ENCODE assay signal across 29 mouse cellular contexts in the genomic region with DNA sequence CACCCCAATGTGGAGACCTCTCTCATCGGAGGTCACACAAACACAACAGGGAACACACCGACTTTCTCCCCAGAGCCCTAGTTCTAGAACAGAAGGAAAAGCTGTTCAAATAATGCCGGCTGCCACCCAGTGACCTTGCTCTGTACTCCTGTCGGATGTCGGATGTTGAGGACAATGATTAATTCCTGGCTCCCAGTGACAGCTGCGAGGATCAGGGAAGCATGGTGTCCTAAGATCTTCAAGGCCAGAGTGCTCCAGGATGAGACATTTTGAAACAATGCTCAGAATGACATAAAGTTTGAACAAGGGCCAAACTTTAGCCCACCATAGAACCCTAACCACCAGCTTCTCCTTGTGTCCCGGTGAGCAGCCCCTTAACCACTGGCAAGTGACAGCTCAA. TPM values are rescaled to one million over a fixed set of nuclear protein-coding genes. Genes with fewer than 3 reads are reported as not detected.
DNase-seq lines count a peak whose midpoint lies in the region; ATAC-seq and TF ChIP-seq lines count a peak whose summit lies in the region.
"Had no signal": no experiment of that assay in that cellular context is flagged by ENCODE, and none has a peak within 500 bp of the region (broad histone marks: within the 10 kb centered on the region; RNA-seq: fewer than 3 reads in every experiment).

No protein-coding gene starts in this region.

- ATAC-seq in hindbrain, embryonic 11.5 days (ENCODE audit: low FRiP score), result no peak
- no peak for ATAC-seq in hindbrain, postnatal 0 days
- ATAC-seq in midbrain, embryonic 11.5 days (ENCODE audit: low FRiP score), result 0 out of 2 replicates have a peak, but pooled peaks have one; percentile 31
- ATAC-seq in midbrain, postnatal 0 days (ENCODE audit: low FRiP score), result no peak
- ATAC-seq: inflammation-experienced regulatory T-cells, adult 6 months; midbrain, embryonic 15.5 days had no signal

- DNase-seq in hindbrain, embryonic 11.5 days (ENCODE audit: low spot score), result peak; percentile 3
- no peak for DNase-seq in hindbrain, postnatal 0 days (ENCODE audit: low spot score)
- DNase-seq in midbrain, embryonic 11.5 days (ENCODE audit: low spot score, missing footprints), result peak; percentile 81
- no peak for DNase-seq in midbrain, postnatal 0 days (ENCODE audit: low spot score)
- DNase-seq in adrenal gland, postnatal 25 days, result peak; percentile 31
- DNase-seq in cerebellum, adult 18-20 months, result no peak
- no peak for DNase-seq in c-Kit-positive CD71-positive TER-119-positive erythroid progenitor cells, embryonic 14.5 days (ENCODE audit: low spot score)
- DNase-seq: B cell, adult 2 months; cerebellum, adult 9-11 months; gastrocnemius, postnatal 25 days; heart, adult 2 months; layer of hippocampus, postnatal 36 days; lung, adult 18-20 months; lung, postnatal 14 days; right cerebral cortex, postnatal 4 days; thymus, postnatal 25 days had no signal

- no peak overlapping the region for H3K4me3 ChIP-seq in hindbrain, embryonic 11.5 days (ENCODE audit: low read depth, low read length)
- no peak overlapping the region for H3K4me3 ChIP-seq in hindbrain, postnatal 0 days (ENCODE audit: low read length)
- no peak overlapping the region for H3K4me3 ChIP-seq in midbrain, embryonic 11.5 days (ENCODE audit: low read depth, low read length)
- H3K4me3 ChIP-seq in midbrain, postnatal 0 days (ENCODE audit: low read depth, low read length), result no peak overlapping the region
- H3K4me3 ChIP-seq in myocyte, result no peak overlapping the region
- H3K4me3 ChIP-seq: forebrain, embryonic 12.5 days; heart, adult 2 months; layer of hippocampus, adult 2 months; midbrain, embryonic 15.5 days had no signal

- H3K27ac ChIP-seq in hindbrain, embryonic 11.5 days (ENCODE audit: low read depth, low read length), result no peak overlapping the region
- no peak overlapping the region for H3K27ac ChIP-seq in hindbrain, postnatal 0 days
- H3K27ac ChIP-seq in midbrain, embryonic 11.5 days (ENCODE audit: low read depth, low read length), result no peak overlapping the region
- no peak overlapping the region for H3K27ac ChIP-seq in midbrain, postnatal 0 days (ENCODE audit: low read depth, low read length)
- H3K27ac ChIP-seq: forebrain, embryonic 12.5 days; heart, adult 2 months; layer of hippocampus, adult 2 months; midbrain, embryonic 15.5 days had no signal

- no peaks in the 10 kb centered on the region for H3K36me3 ChIP-seq in hindbrain, embryonic 11.5 days (ENCODE audit: control insufficient read depth, insufficient read depth, low read length)
- H3K36me3 ChIP-seq in hindbrain, postnatal 0 days (ENCODE audit: insufficient read depth, low read length), result no peaks in the 10 kb centered on the region
- H3K36me3 ChIP-seq in midbrain, embryonic 11.5 days (ENCODE audit: control insufficient read depth, insufficient read depth, low read length), result no peaks in the 10 kb centered on the region
- no peaks in the 10 kb centered on the region for H3K36me3 ChIP-seq in midbrain, postnatal 0 days (ENCODE audit: insufficient read depth, low read length)
- H3K36me3 ChIP-seq in myocyte (ENCODE audit: control insufficient read depth, insufficient read depth), result no peaks in the 10 kb centered on the region
- H3K36me3 ChIP-seq: forebrain, embryonic 12.5 days; midbrain, embryonic 15.5 days had no signal

- no peak overlapping the region for H3K9ac ChIP-seq in hindbrain, embryonic 11.5 days (ENCODE audit: low read depth, low read length)
- H3K9ac ChIP-seq in hindbrain, postnatal 0 days (replicated peaks; ENCODE audit: low read length), result no peak overlapping the region
- H3K9ac ChIP-seq in midbrain, embryonic 11.5 days (ENCODE audit: low read length), result no peak overlapping the region
- no peak overlapping the region for H3K9ac ChIP-seq in midbrain, postnatal 0 days (replicated peaks; ENCODE audit: low read length, poor library complexity, severe bottlenecking)
- H3K9ac ChIP-seq: forebrain, embryonic 12.5 days; midbrain, embryonic 15.5 days had no signal

- no peak for TF ChIP-seq POLR2A in myocyte (IDR thresholded peaks at IDR 0.05; ENCODE audit: insufficient read length, low read depth)

- WGBS in hindbrain, embryonic 11.5 days, result 59% methylated on average over 7 of the region's 7 CpGs
- WGBS in hindbrain, postnatal 0 days, result 58% methylated on average over 7 of the region's 7 CpGs
- 69% methylated on average over 7 of the region's 7 CpGs for WGBS in midbrain, embryonic 11.5 days
- WGBS in midbrain, postnatal 0 days, result 64% methylated on average over 7 of the region's 7 CpGs

- no peaks in the 10 kb centered on the region for H3K79me2 ChIP-seq in myocyte (ENCODE audit: control insufficient read depth, insufficient read depth)

- H3K4me1 ChIP-seq in hindbrain, embryonic 11.5 days (replicated peaks; ENCODE audit: control insufficient read depth, insufficient read depth, low read length), result no peaks in the 10 kb centered on the region
- H3K4me1 ChIP-seq in hindbrain, postnatal 0 days (ENCODE audit: insufficient read depth, low read length), result no peaks in the 10 kb centered on the region
- H3K4me1 ChIP-seq in midbrain, embryonic 11.5 days (ENCODE audit: control insufficient read depth, insufficient read depth, low read length), result no peaks in the 10 kb centered on the region
- no peaks in the 10 kb centered on the region for H3K4me1 ChIP-seq in midbrain, postnatal 0 days (ENCODE audit: insufficient read depth, low read length)
- H3K4me1 ChIP-seq: forebrain, embryonic 12.5 days; midbrain, embryonic 15.5 days had no signal

- H3K27me3 ChIP-seq in hindbrain, embryonic 11.5 days (ENCODE audit: control insufficient read depth, insufficient read depth, low read length), result no peaks in the 10 kb centered on the region
- no peaks in the 10 kb centered on the region for H3K27me3 ChIP-seq in hindbrain, postnatal 0 days (ENCODE audit: insufficient read depth, low read length)
- no peaks in the 10 kb centered on the region for H3K27me3 ChIP-seq in midbrain, embryonic 11.5 days (ENCODE audit: control insufficient read depth, insufficient read depth, low read length)
- no peaks in the 10 kb centered on the region for H3K27me3 ChIP-seq in midbrain, postnatal 0 days (ENCODE audit: insufficient read depth, low read length)
- H3K27me3 ChIP-seq in myocyte (ENCODE audit: control insufficient read depth, insufficient read depth, insufficient read length), result no peaks in the 10 kb centered on the region
- H3K27me3 ChIP-seq: forebrain, embryonic 12.5 days; midbrain, embryonic 15.5 days had no signal

- no peak for TF ChIP-seq CTCF in hindbrain, postnatal 0 days (IDR thresholded peaks at IDR 0.05; ENCODE audit: low read depth)
- TF ChIP-seq CTCF in midbrain, postnatal 0 days (IDR thresholded peaks at IDR 0.05), result no peak

- H3K9me3 ChIP-seq in hindbrain, embryonic 11.5 days (ENCODE audit: control insufficient read depth, low read length), result no peaks in the 10 kb centered on the region
- no peaks in the 10 kb centered on the region for H3K9me3 ChIP-seq in hindbrain, postnatal 0 days (ENCODE audit: low read length)
- H3K9me3 ChIP-seq in midbrain, embryonic 11.5 days (ENCODE audit: control insufficient read depth, low read length), result no peaks in the 10 kb centered on the region
- H3K9me3 ChIP-seq in midbrain, postnatal 0 days (ENCODE audit: low read length), result no peaks in the 10 kb centered on the region
- H3K9me3 ChIP-seq: forebrain, embryonic 12.5 days; midbrain, embryonic 15.5 days had no signal

- H3ac ChIP-seq in myocyte (ENCODE audit: control insufficient read depth, insufficient read length), result no peak overlapping the region

- no peak overlapping the region for H3K4me2 ChIP-seq in hindbrain, embryonic 11.5 days (replicated peaks; ENCODE audit: low read depth, low read length)
- H3K4me2 ChIP-seq in hindbrain, postnatal 0 days (ENCODE audit: low read depth, low read length), result no peak overlapping the region
- no peak overlapping the region for H3K4me2 ChIP-seq in midbrain, embryonic 11.5 days
- no peak overlapping the region for H3K4me2 ChIP-seq in midbrain, postnatal 0 days (ENCODE audit: low read depth, low read length, poor library complexity, severe bottlenecking)
- no peak overlapping the region for H3K4me2 ChIP-seq in myocyte (ENCODE audit: low read depth)
- H3K4me2 ChIP-seq: forebrain, embryonic 12.5 days; midbrain, embryonic 15.5 days had no signal

RNA-seq across cellular contexts. Expression of a gene that starts 8.3 kb away (rescaled TPM):
- not detected in 2 replicates for polyA plus RNA-seq in hindbrain, embryonic 11.5 days (2014; fragmentation: Nextera tagmentation; extraction: Ambion mirVana)
- total RNA-seq in hindbrain, postnatal 0 days (2014; rRNA removed), result not detected in 2 replicates
- polyA plus RNA-seq in hindbrain, postnatal 0 days (2015; fragmentation: Nextera tagmentation; extraction: Ambion mirVana), result not detected in 2 replicates
- not detected in 2 replicates for polyA plus RNA-seq in midbrain, embryonic 11.5 days (2014; fragmentation: Nextera tagmentation; extraction: Ambion mirVana)
- total RNA-seq in midbrain, postnatal 0 days (2014; rRNA removed), result not detected in 2 replicates
- not detected in 2 replicates for polyA plus RNA-seq in midbrain, postnatal 0 days (2015; fragmentation: Nextera tagmentation; extraction: Ambion mirVana)
- not detected in 2 replicates for total RNA-seq in adrenal gland, postnatal 25 days (2021)
- not detected for polyA plus RNA-seq in myocyte (2012; fragmentation: generic; extraction: Trizol)
- total RNA-seq: gastrocnemius, postnatal 25 days; heart, adult 2 months; hematopoietic stem cell, adult 5-6 weeks; layer of hippocampus, adult 2 months; layer of hippocampus, postnatal 36 days; left cerebral cortex, postnatal 14 days; megakaryocyte, adult 5-6 weeks had no signal
- polyA plus RNA-seq: cortical plate, adult 2 months; forebrain, embryonic 12.5 days; heart, adult 2 months; heart, embryonic 14.5 days; inflammation-experienced regulatory T-cells, adult 6 months; kidney, embryonic 16.5 days; limb, embryonic 14.5 days; midbrain, embryonic 15.5 days; stomach, embryonic 16.5 days had no signal

RNA-seq across cellular contexts. Expression of a gene that starts 11.1 kb away (rescaled TPM):
- not detected in 2 replicates for polyA plus RNA-seq in hindbrain, embryonic 11.5 days (2014; fragmentation: Nextera tagmentation; extraction: Ambion mirVana)
- total RNA-seq in hindbrain, postnatal 0 days (2014; rRNA removed), result not detected in 2 replicates
- polyA plus RNA-seq in hindbrain, postnatal 0 days (2015; fragmentation: Nextera tagmentation; extraction: Ambion mirVana), result not detected in 2 replicates
- not detected in 2 replicates for polyA plus RNA-seq in midbrain, embryonic 11.5 days (2014; fragmentation: Nextera tagmentation; extraction: Ambion mirVana)
- total RNA-seq in midbrain, postnatal 0 days (2014; rRNA removed), result not detected in 2 replicates
- not detected in 2 replicates for polyA plus RNA-seq in midbrain, postnatal 0 days (2015; fragmentation: Nextera tagmentation; extraction: Ambion mirVana)
- not detected in 2 replicates for total RNA-seq in adrenal gland, postnatal 25 days (2021)
- not detected for polyA plus RNA-seq in myocyte (2012; fragmentation: generic; extraction: Trizol)
- total RNA-seq: gastrocnemius, postnatal 25 days; heart, adult 2 months; hematopoietic stem cell, adult 5-6 weeks; layer of hippocampus, adult 2 months; layer of hippocampus, postnatal 36 days; left cerebral cortex, postnatal 14 days; megakaryocyte, adult 5-6 weeks had no signal
- polyA plus RNA-seq: cortical plate, adult 2 months; forebrain, embryonic 12.5 days; heart, adult 2 months; heart, embryonic 14.5 days; inflammation-experienced regulatory T-cells, adult 6 months; kidney, embryonic 16.5 days; limb, embryonic 14.5 days; midbrain, embryonic 15.5 days had no signal

RNA-seq across cellular contexts. Expression of a gene that starts 30.0 kb away (rescaled TPM):
- 0.42 TPM in 1 of 2 replicates, not detected in the other for polyA plus RNA-seq in hindbrain, embryonic 11.5 days (2014; fragmentation: Nextera tagmentation; extraction: Ambion mirVana)
- not detected in 2 replicates for total RNA-seq in hindbrain, postnatal 0 days (2014; rRNA removed)
- not detected in 2 replicates for polyA plus RNA-seq in hindbrain, postnatal 0 days (2015; fragmentation: Nextera tagmentation; extraction: Ambion mirVana)
- not detected in 2 replicates for polyA plus RNA-seq in midbrain, embryonic 11.5 days (2014; fragmentation: Nextera tagmentation; extraction: Ambion mirVana)
- total RNA-seq in midbrain, postnatal 0 days (2014; rRNA removed), result not detected in 2 replicates
- polyA plus RNA-seq in midbrain, postnatal 0 days (2015; fragmentation: Nextera tagmentation; extraction: Ambion mirVana), result not detected in 2 replicates
- 0.39 and 3.9 TPM in 2 replicates for total RNA-seq in adrenal gland, postnatal 25 days (2021)
- 0.20 TPM for polyA plus RNA-seq in myocyte (2012; fragmentation: generic; extraction: Trizol)
- total RNA-seq: gastrocnemius, postnatal 25 days; heart, adult 2 months; hematopoietic stem cell, adult 5-6 weeks; layer of hippocampus, adult 2 months; layer of hippocampus, postnatal 36 days; left cerebral cortex, postnatal 14 days; megakaryocyte, adult 5-6 weeks had no signal
- polyA plus RNA-seq: cortical plate, adult 2 months; forebrain, embryonic 12.5 days; heart, adult 2 months; inflammation-experienced regulatory T-cells, adult 6 months; midbrain, embryonic 15.5 days had no signal

RNA-seq across cellular contexts. Expression of a gene that starts 55.8 kb away (rescaled TPM):
- 0.15 TPM in 1 of 2 replicates, not detected in the other for polyA plus RNA-seq in hindbrain, embryonic 11.5 days (2014; fragmentation: Nextera tagmentation; extraction: Ambion mirVana)
- not detected in 2 replicates for total RNA-seq in hindbrain, postnatal 0 days (2014; rRNA removed)
- polyA plus RNA-seq in hindbrain, postnatal 0 days (2015; fragmentation: Nextera tagmentation; extraction: Ambion mirVana), result 0.16 TPM in 1 of 2 replicates, not detected in the other
- polyA plus RNA-seq in midbrain, embryonic 11.5 days (2014; fragmentation: Nextera tagmentation; extraction: Ambion mirVana), result not detected in 2 replicates
- total RNA-seq in midbrain, postnatal 0 days (2014; rRNA removed), result not detected in 2 replicates
- 0.04 TPM in 1 of 2 replicates, not detected in the other for polyA plus RNA-seq in midbrain, postnatal 0 days (2015; fragmentation: Nextera tagmentation; extraction: Ambion mirVana)
- total RNA-seq in adrenal gland, postnatal 25 days (2021), result 0.36 and 2.9 TPM in 2 replicates
- polyA plus RNA-seq in myocyte (2012; fragmentation: generic; extraction: Trizol), result not detected
- total RNA-seq: gastrocnemius, postnatal 25 days; heart, adult 2 months; hematopoietic stem cell, adult 5-6 weeks; layer of hippocampus, postnatal 36 days; left cerebral cortex, postnatal 14 days; megakaryocyte, adult 5-6 weeks had no signal
- polyA plus RNA-seq: forebrain, embryonic 12.5 days; heart, adult 2 months; heart, embryonic 14.5 days; inflammation-experienced regulatory T-cells, adult 6 months; limb, embryonic 14.5 days had no signal

Comparison
In these comparisons a context has a peak if more than half of its experiments do, and no peak if none do; other contexts are left out.
1. DNase-seq: peak in hindbrain, embryonic 11.5 days (single experiment), midbrain, embryonic 11.5 days (single experiment) and adrenal gland, postnatal 25 days (single experiment); none in hindbrain, postnatal 0 days (single experiment), midbrain, postnatal 0 days (single experiment), cerebellum, adult 18-20 months (0 of 2) and c-Kit-positive CD71-positive TER-119-positive erythroid progenitor cells, embryonic 14.5 days (single experiment).